In genomic region chr4:76368291-76368690, GRCm38 (mm10) we compare ENCODE assay signal across 21 mouse cellular contexts.
"Had no signal": no experiment of that assay in that cellular context is flagged by ENCODE, and none has a peak within 500 bp of the region (broad histone marks: within the 10 kb centered on the region; RNA-seq: fewer than 3 reads in every experiment).

No protein-coding gene starts in this region.

- H3K9ac ChIP-seq: heart, embryonic 13.5 days; heart, embryonic 15.5 days; hindbrain, embryonic 13.5 days; hindbrain, embryonic 15.5 days; limb, embryonic 13.5 days; limb, embryonic 15.5 days; liver, embryonic 12.5 days; liver, embryonic 14.5 days had no signal

- H3K36me3 ChIP-seq: heart, embryonic 13.5 days; heart, embryonic 15.5 days; hindbrain, embryonic 13.5 days; hindbrain, embryonic 15.5 days; limb, embryonic 13.5 days; limb, embryonic 15.5 days; liver, embryonic 12.5 days had no signal

- H3K27me3 ChIP-seq: heart, embryonic 13.5 days; heart, embryonic 15.5 days; hindbrain, embryonic 13.5 days; hindbrain, embryonic 15.5 days; limb, embryonic 13.5 days; limb, embryonic 15.5 days; liver, embryonic 12.5 days had no signal

- H3K4me1 ChIP-seq: liver, embryonic 12.5 days had no signal

- H3K4me3 ChIP-seq: heart, adult 2 months; heart, embryonic 13.5 days; heart, embryonic 15.5 days; hindbrain, embryonic 13.5 days; hindbrain, embryonic 15.5 days; limb, embryonic 13.5 days; limb, embryonic 15.5 days; liver, embryonic 12.5 days had no signal

- DNase-seq: gastrocnemius, postnatal 14 days; gastrocnemius, postnatal 36 days; heart, adult 11 months; heart, adult 2 months; heart, postnatal 14 days; heart, postnatal 36 days; kidney, adult 9 months; kidney, postnatal 10 days; kidney, postnatal 36 days; layer of hippocampus, adult 9-11 months; layer of hippocampus, postnatal 36 days; left cerebral cortex, postnatal 4 days had no signal

- H3K27ac ChIP-seq: heart, adult 2 months; heart, embryonic 13.5 days; heart, embryonic 15.5 days; hindbrain, embryonic 13.5 days; hindbrain, embryonic 15.5 days; hindbrain, postnatal 0 days; limb, embryonic 13.5 days; limb, embryonic 15.5 days; liver, embryonic 12.5 days; liver, embryonic 14.5 days had no signal
